Mouse (Mus musculus): Measurements from ENCODE around the gene Nfx1.

GRCm38 (mm10) chr4:41071500-41072429 lies 101.1 kb downstream of the Nfx1 start:
- TF ChIP-seq POLR2A (IDR thresholded peaks at IDR 0.05; ENCODE audit: borderline replicate concordance, extremely low read depth, insufficient read depth, insufficient read length, poor library complexity, severe bottlenecking) (no peak), CTCF (IDR thresholded peaks at IDR 0.05; ENCODE audit: borderline replicate concordance, extremely low read depth, insufficient read depth, insufficient read length) (no peak)

All from brain, embryonic 14.5 days (tissue).